Mouse (Mus musculus): ENCODE results near the gene Khk. TPM values are rescaled to one million over a fixed set of nuclear protein-coding genes. Genes with fewer than 3 reads are reported as not detected.
"Not testable (repeated sequence)": the region's sequence is repeated elsewhere in the genome, so short reads cannot be mapped to it uniquely, and the experiment has no call there.

Khk gene
- polyA plus RNA-seq (2015; fragmentation: Nextera tagmentation; extraction: Ambion mirVana), result 5.1 and 5.5 TPM in 2 replicates

GRCm38 (mm10) chr5:30921256-30922033 is at the start of gene Khk:
Khk (plus strand) TSS chr5:30921431.
- Histone ChIP-seq H3K4me2 (replicated peaks) (peak within 1 kb of the TSS; percentile 84), H3K9ac (replicated peaks) (peak within 1 kb of the TSS; percentile 52), H3K9me3 (no peaks in the 10 kb centered on the region), H3K27me3 (no peaks in the 10 kb centered on the region), H3K4me3 (peak within 1 kb of the TSS; percentile 47), H3K4me1 (peaks cover 19% of the 10 kb centered on the region), H3K36me3 (no peaks in the 10 kb centered on the region), H3K27ac (replicated peaks) (peak within 1 kb of the TSS; percentile 44)
- peak; percentile 80 for ATAC-seq (replicated peaks)
- WGBS, result 2% methylated on average over 39 of the region's 40 CpGs

GRCm38 (mm10) chr5:30872574-30872973 is 48.7 kb upstream of the Khk start:
- no peaks in the 10 kb centered on the region for H3K27me3 ChIP-seq
- 93% methylated on average over 9 of the region's 9 CpGs for WGBS
- H3K27ac ChIP-seq (replicated peaks), result no peak overlapping the region
- no peaks in the 10 kb centered on the region for H3K9me3 ChIP-seq
- H3K4me1 ChIP-seq, result peaks cover 20% of the 10 kb centered on the region
- peaks cover 64% of the 10 kb centered on the region for H3K36me3 ChIP-seq
- H3K9ac ChIP-seq (replicated peaks), result no peak overlapping the region
- no peak overlapping the region for H3K4me3 ChIP-seq
- H3K4me2 ChIP-seq (replicated peaks), result no peak overlapping the region
- ATAC-seq (replicated peaks), result no peak

GRCm38 (mm10) chr5:30874365-30874764 is 46.9 kb upstream of the Khk start:
- Histone ChIP-seq H3K4me2 (replicated peaks) (no peak overlapping the region), H3K9me3 (no peaks in the 10 kb centered on the region), H3K4me1 (peaks cover 23% of the 10 kb centered on the region), H3K36me3 (peaks cover 68% of the 10 kb centered on the region), H3K9ac (replicated peaks) (no peak overlapping the region), H3K4me3 (no peak overlapping the region), H3K27ac (replicated peaks) (no peak overlapping the region), H3K27me3 (no peaks in the 10 kb centered on the region)
- WGBS, result 92% methylated on average over 7 of the region's 7 CpGs
- no peak for ATAC-seq (replicated peaks)

GRCm38 (mm10) chr5:30878616-30879015 is 42.6 kb upstream of the Khk start:
- Histone ChIP-seq H3K27me3 (no peaks in the 10 kb centered on the region), H3K27ac (replicated peaks) (peak overlapping the region; percentile 80), H3K36me3 (peaks cover 42% of the 10 kb centered on the region), H3K4me3 (no peak overlapping the region), H3K9ac (replicated peaks) (no peak overlapping the region), H3K4me1 (peaks cover 9% of the 10 kb centered on the region), H3K4me2 (replicated peaks) (no peak overlapping the region), H3K9me3 (no peaks in the 10 kb centered on the region)
- ATAC-seq (replicated peaks), result peak; percentile 53
- WGBS, result 43% methylated on average over 6 of the region's 6 CpGs

GRCm38 (mm10) chr5:30879347-30879943 is 41.8 kb upstream of the Khk start:
- no peak overlapping the region for H3K4me3 ChIP-seq
- no peaks in the 10 kb centered on the region for H3K9me3 ChIP-seq
- H3K27me3 ChIP-seq, result no peaks in the 10 kb centered on the region
- H3K27ac ChIP-seq (replicated peaks), result peak overlapping the region; percentile 80
- H3K9ac ChIP-seq (replicated peaks), result no peak overlapping the region
- peaks cover 9% of the 10 kb centered on the region for H3K4me1 ChIP-seq
- no peak overlapping the region for H3K4me2 ChIP-seq (replicated peaks)
- ATAC-seq (replicated peaks), result no peak; the same call in 1 of the 2 replicates
- H3K36me3 ChIP-seq, result peaks cover 34% of the 10 kb centered on the region
- WGBS, result 76% methylated on average over 5 of the region's 5 CpGs

- peaks cover 11% of the 10 kb centered on the region for H3K36me3 ChIP-seq
- H3K9me3 ChIP-seq; H3K27me3 ChIP-seq; H3K4me3 ChIP-seq; ATAC-seq (replicated peaks); H3K4me2 ChIP-seq (replicated peaks); H3K9ac ChIP-seq (replicated peaks); H3K27ac ChIP-seq (replicated peaks): not testable (repeated sequence)
- peaks cover 18% of the 10 kb centered on the region for H3K4me1 ChIP-seq
- WGBS, result 88% methylated on average over 4 of the region's 4 CpGs
Measured at GRCm38 (mm10) chr5:30881839-30882238, 39.4 kb upstream of the Khk start.

GRCm38 (mm10) chr5:30886209-30886608 is 35.0 kb upstream of the Khk start:
- peak overlapping the region; percentile 63 for H3K4me2 ChIP-seq (replicated peaks)
- no peaks in the 10 kb centered on the region for H3K9me3 ChIP-seq
- H3K27ac ChIP-seq (replicated peaks), result 0 out of 2 replicates have a peak overlapping the region, but pooled peaks have one; percentile 99
- H3K36me3 ChIP-seq, result peaks cover 4% of the 10 kb centered on the region
- no peak overlapping the region for H3K9ac ChIP-seq (replicated peaks)
- H3K27me3 ChIP-seq, result no peaks in the 10 kb centered on the region
- peak overlapping the region; percentile 68 for H3K4me3 ChIP-seq
- H3K4me1 ChIP-seq, result peaks cover 25% of the 10 kb centered on the region
- no peak for ATAC-seq (replicated peaks)
- 36% methylated on average over 4 of the region's 4 CpGs for WGBS

- ATAC-seq (replicated peaks), result no peak
- Histone ChIP-seq H3K4me1 (peaks cover 25% of the 10 kb centered on the region), H3K4me3 (peak overlapping the region; percentile 68), H3K4me2 (replicated peaks) (peak overlapping the region; percentile 63), H3K9ac (replicated peaks) (peak overlapping the region; percentile 78), H3K27me3 (no peaks in the 10 kb centered on the region), H3K36me3 (peaks cover 10% of the 10 kb centered on the region), H3K9me3 (no peaks in the 10 kb centered on the region), H3K27ac (replicated peaks) (peak overlapping the region; percentile 99)
- WGBS, result 27% methylated on average over 5 of the region's 5 CpGs
Measured at GRCm38 (mm10) chr5:30886731-30887130, 34.5 kb upstream of the Khk start.

GRCm38 (mm10) chr5:30887331-30887761 is 33.9 kb upstream of the Khk start:
- H3K36me3 ChIP-seq, result peaks cover 16% of the 10 kb centered on the region
- peak overlapping the region; percentile 78 for H3K9ac ChIP-seq (replicated peaks)
- peak overlapping the region; percentile 99 for H3K27ac ChIP-seq (replicated peaks)
- no peaks in the 10 kb centered on the region for H3K9me3 ChIP-seq
- H3K4me3 ChIP-seq, result peak overlapping the region; percentile 68
- ATAC-seq (replicated peaks), result peak; percentile 50
- under 1% methylated on average over 19 of the region's 19 CpGs for WGBS
- no peaks in the 10 kb centered on the region for H3K27me3 ChIP-seq
- peak overlapping the region; percentile 63 for H3K4me2 ChIP-seq (replicated peaks)
- peaks cover 25% of the 10 kb centered on the region for H3K4me1 ChIP-seq

- Histone ChIP-seq H3K4me2 (replicated peaks) (peak overlapping the region; percentile 63), H3K9me3 (no peaks in the 10 kb centered on the region), H3K27ac (replicated peaks) (peak overlapping the region; percentile 99), H3K4me1 (peaks cover 25% of the 10 kb centered on the region), H3K27me3 (no peaks in the 10 kb centered on the region), H3K36me3 (peaks cover 21% of the 10 kb centered on the region), H3K9ac (replicated peaks) (peak overlapping the region; percentile 81), H3K4me3 (peak overlapping the region; percentile 68)
- WGBS, result under 1% methylated on average over 28 of the region's 28 CpGs
- ATAC-seq (replicated peaks), result peak; percentile 88
Measured at GRCm38 (mm10) chr5:30887858-30888336, 33.3 kb upstream of the Khk start.

GRCm38 (mm10) chr5:30888337-30889087 is 32.7 kb upstream of the Khk start, which contains the start of gene Agbl5:
Agbl5 (plus strand) TSS chr5:30888694.
- Histone ChIP-seq H3K9me3 (no peaks in the 10 kb centered on the region), H3K36me3 (peaks cover 28% of the 10 kb centered on the region), H3K9ac (replicated peaks) (peak within 1 kb of the TSS; percentile 81), H3K27ac (replicated peaks) (peak within 1 kb of the TSS; percentile 99), H3K27me3 (no peaks in the 10 kb centered on the region), H3K4me2 (replicated peaks) (peak within 1 kb of the TSS; percentile 63), H3K4me1 (peaks cover 25% of the 10 kb centered on the region), H3K4me3 (peak within 1 kb of the TSS; percentile 68)
- peak; percentile 93 for ATAC-seq (replicated peaks)
- under 1% methylated on average over 42 of the region's 42 CpGs for WGBS
